Mouse (Mus musculus): ENCODE measurements around the gene C4b. TPM values are rescaled to one million over a fixed set of nuclear protein-coding genes. Genes with fewer than 3 reads are reported as not detected.

The C4b gene
- polyA plus RNA-seq, 1 experiment from 2014 or later = 0.09 TPM

- H3K27me3 ChIP-seq (ENCODE audit: control insufficient read depth, insufficient read depth, low read length) = no peaks in the 10 kb centered on the region
- ATAC-seq (ENCODE audit: low FRiP score, low TSS enrichment) (no peak), DNase-seq (no peak)
- H3K4me2 ChIP-seq (ENCODE audit: low read length) = no peak overlapping the region
- no peaks in the 10 kb centered on the region for H3K9me3 ChIP-seq (ENCODE audit: control insufficient read depth, low read length)
- H3K4me1 ChIP-seq (ENCODE audit: control insufficient read depth, insufficient read depth, low read length) = no peaks in the 10 kb centered on the region
- no peak overlapping the region for H3K9ac ChIP-seq (replicated peaks; ENCODE audit: low read length)
- WGBS = 76% methylated on average over 4 of the region's 4 CpGs
- no peak overlapping the region for H3K27ac ChIP-seq (replicated peaks; ENCODE audit: low read depth, low read length)
- H3K4me3 ChIP-seq (replicated peaks; ENCODE audit: low read depth, low read length) = no peak overlapping the region
- H3K36me3 ChIP-seq (ENCODE audit: control insufficient read depth, insufficient read depth, low read length) = no peaks in the 10 kb centered on the region
These were observed 63.1 kb downstream of the C4b start for GRCm38 (mm10) chr17:34680621-34681020.

GRCm38 (mm10) chr17:34680191-34680590 lies 63.5 kb downstream of the C4b start:
- H3K27ac ChIP-seq (replicated peaks; ENCODE audit: low read depth, low read length) = no peak overlapping the region
- no peaks in the 10 kb centered on the region for H3K9me3 ChIP-seq (ENCODE audit: control insufficient read depth, low read length)
- H3K4me2 ChIP-seq (ENCODE audit: low read length) = no peak overlapping the region
- H3K9ac ChIP-seq (replicated peaks; ENCODE audit: low read length) = no peak overlapping the region
- H3K4me3 ChIP-seq (replicated peaks; ENCODE audit: low read depth, low read length) = no peak overlapping the region
- H3K27me3 ChIP-seq (ENCODE audit: control insufficient read depth, insufficient read depth, low read length) = no peaks in the 10 kb centered on the region
- no peaks in the 10 kb centered on the region for H3K4me1 ChIP-seq (ENCODE audit: control insufficient read depth, insufficient read depth, low read length)
- DNase-seq (no peak), ATAC-seq (ENCODE audit: low FRiP score, low TSS enrichment) (no peak)
- no peaks in the 10 kb centered on the region for H3K36me3 ChIP-seq (ENCODE audit: control insufficient read depth, insufficient read depth, low read length)
- 86% methylated on average over 26 of the region's 26 CpGs for WGBS

Small RNA genes within 50 kb of the gene (microRNA-seq; reads per million reads assigned to microRNA genes)
- not detected for gene Gm27471

Other genes with a start within 250 kb of the C4b start
- not detected in 2 replicates for gene Btnl6, start 226.5 kb downstream of the C4b start, polyA plus RNA-seq (2014; fragmentation: Nextera tagmentation; extraction: Ambion mirVana)
- 9.9 and 10.3 TPM in 2 replicates for gene Notch4, start 179.6 kb downstream of the C4b start, polyA plus RNA-seq (2014; fragmentation: Nextera tagmentation; extraction: Ambion mirVana)
- gene Gpsm3, start 154.1 kb downstream of the C4b start, polyA plus RNA-seq (2014; fragmentation: Nextera tagmentation; extraction: Ambion mirVana) = 2.3 and 4.3 TPM in 2 replicates
- gene Pbx2, start 152.6 kb downstream of the C4b start, polyA plus RNA-seq (2014; fragmentation: Nextera tagmentation; extraction: Ambion mirVana) = 12.8 and 13.5 TPM in 2 replicates
- 1.2 and 1.4 TPM in 2 replicates for gene Ager, start 146.0 kb downstream of the C4b start, polyA plus RNA-seq (2014; fragmentation: Nextera tagmentation; extraction: Ambion mirVana)
- 223 and 269 TPM in 2 replicates for gene Rnf5, start 140.2 kb downstream of the C4b start, polyA plus RNA-seq (2014; fragmentation: Nextera tagmentation; extraction: Ambion mirVana)
- gene Agpat1, start 139.6 kb downstream of the C4b start, polyA plus RNA-seq (2014; fragmentation: Nextera tagmentation; extraction: Ambion mirVana) = 122 and 123 TPM in 2 replicates
- gene Egfl8, start 127.9 kb downstream of the C4b start, polyA plus RNA-seq (2014; fragmentation: Nextera tagmentation; extraction: Ambion mirVana) = 6.7 and 9.5 TPM in 2 replicates
- 23.4 and 25.5 TPM in 2 replicates for gene Ppt2, start 115.4 kb downstream of the C4b start, polyA plus RNA-seq (2014; fragmentation: Nextera tagmentation; extraction: Ambion mirVana)
- gene Prrt1, start 114.3 kb downstream of the C4b start, polyA plus RNA-seq (2014; fragmentation: Nextera tagmentation; extraction: Ambion mirVana) = 12.4 and 13.6 TPM in 2 replicates
- gene Fkbpl, start 99.1 kb downstream of the C4b start, polyA plus RNA-seq (2014; fragmentation: Nextera tagmentation; extraction: Ambion mirVana) = 11.2 and 14.5 TPM in 2 replicates
- 97.1 TPM in 2 replicates for gene Atf6b, start 96.7 kb downstream of the C4b start, polyA plus RNA-seq (2014; fragmentation: Nextera tagmentation; extraction: Ambion mirVana)
- gene Tnxb, start 73.3 kb downstream of the C4b start, polyA plus RNA-seq (2014; fragmentation: Nextera tagmentation; extraction: Ambion mirVana) = 0.13 and 0.24 TPM in 2 replicates
- gene Cyp21a1, start 60.7 kb upstream of the C4b start, polyA plus RNA-seq (2014; fragmentation: Nextera tagmentation; extraction: Ambion mirVana) = not detected in 2 replicates
- gene Stk19, start 93.1 kb upstream of the C4b start, polyA plus RNA-seq (2014; fragmentation: Nextera tagmentation; extraction: Ambion mirVana) = 32.1 and 39.3 TPM in 2 replicates
- 66.6 and 68.6 TPM in 2 replicates for gene Dxo, start 93.1 kb upstream of the C4b start, polyA plus RNA-seq (2014; fragmentation: Nextera tagmentation; extraction: Ambion mirVana)
- 47.7 and 55.5 TPM in 2 replicates for gene Skiv2l, start 106.3 kb upstream of the C4b start, polyA plus RNA-seq (2014; fragmentation: Nextera tagmentation; extraction: Ambion mirVana)
- 75.5 and 85.3 TPM in 2 replicates for gene Nelfe, start 106.5 kb upstream of the C4b start, polyA plus RNA-seq (2014; fragmentation: Nextera tagmentation; extraction: Ambion mirVana)
- 1.8 and 3.0 TPM in 2 replicates for gene Cfb, start 118.6 kb upstream of the C4b start, polyA plus RNA-seq (2014; fragmentation: Nextera tagmentation; extraction: Ambion mirVana)
- gene Zbtb12, start 135.6 kb upstream of the C4b start, polyA plus RNA-seq (2014; fragmentation: Nextera tagmentation; extraction: Ambion mirVana) = 3.0 and 6.8 TPM in 2 replicates
- not detected in 2 replicates for gene Gm20547, start 138.2 kb upstream of the C4b start, polyA plus RNA-seq (2014; fragmentation: Nextera tagmentation; extraction: Ambion mirVana)
- 2.1 and 3.6 TPM in 2 replicates for gene C2, start 154.4 kb upstream of the C4b start, polyA plus RNA-seq (2014; fragmentation: Nextera tagmentation; extraction: Ambion mirVana)
- gene Ehmt2, start 154.6 kb upstream of the C4b start, polyA plus RNA-seq (2014; fragmentation: Nextera tagmentation; extraction: Ambion mirVana) = 91.6 and 97.0 TPM in 2 replicates
- gene Slc44a4, start 170.6 kb upstream of the C4b start, polyA plus RNA-seq (2014; fragmentation: Nextera tagmentation; extraction: Ambion mirVana) = not detected in 2 replicates
- gene Neu1, start 187.4 kb upstream of the C4b start, polyA plus RNA-seq (2014; fragmentation: Nextera tagmentation; extraction: Ambion mirVana) = 25.1 and 28.2 TPM in 2 replicates
- gene Hspa1b, start 215.4 kb upstream of the C4b start, polyA plus RNA-seq (2014; fragmentation: Nextera tagmentation; extraction: Ambion mirVana) = 0.17 and 0.53 TPM in 2 replicates
- gene Gm20481, start 226.0 kb upstream of the C4b start, polyA plus RNA-seq (2014; fragmentation: Nextera tagmentation; extraction: Ambion mirVana) = 1.1 and 2.3 TPM in 2 replicates
- 5.6 and 8.1 TPM in 2 replicates for gene Hspa1a, start 228.3 kb upstream of the C4b start, polyA plus RNA-seq (2014; fragmentation: Nextera tagmentation; extraction: Ambion mirVana)
- 1.6 and 2.3 TPM in 2 replicates for gene Hspa1l, start 228.8 kb upstream of the C4b start, polyA plus RNA-seq (2014; fragmentation: Nextera tagmentation; extraction: Ambion mirVana)
- 103 and 110 TPM in 2 replicates for gene Lsm2, start 238.0 kb upstream of the C4b start, polyA plus RNA-seq (2014; fragmentation: Nextera tagmentation; extraction: Ambion mirVana)